Mouse (Mus musculus) E14TG2a.4 (cell line): ENCODE data around the gene Ctbp2.

ENCODE experiments used
- CTCF ChIP-seq: conservative IDR thresholded peaks from 2 replicates; pipeline ENCODE4 v1.5.1; 2014; ENCODE audit warnings: low read length
- NANOG ChIP-seq: IDR thresholded peaks from 2 replicates; pipeline ENCODE4 v1.6.1; 2014; ENCODE audit warnings: borderline replicate concordance, low read length, mixed read lengths
- POU5F1 ChIP-seq: IDR thresholded peaks from 2 replicates; pipeline ENCODE4 v1.6.1; 2014; ENCODE audit warnings: low read length, borderline replicate concordance

DNA sequence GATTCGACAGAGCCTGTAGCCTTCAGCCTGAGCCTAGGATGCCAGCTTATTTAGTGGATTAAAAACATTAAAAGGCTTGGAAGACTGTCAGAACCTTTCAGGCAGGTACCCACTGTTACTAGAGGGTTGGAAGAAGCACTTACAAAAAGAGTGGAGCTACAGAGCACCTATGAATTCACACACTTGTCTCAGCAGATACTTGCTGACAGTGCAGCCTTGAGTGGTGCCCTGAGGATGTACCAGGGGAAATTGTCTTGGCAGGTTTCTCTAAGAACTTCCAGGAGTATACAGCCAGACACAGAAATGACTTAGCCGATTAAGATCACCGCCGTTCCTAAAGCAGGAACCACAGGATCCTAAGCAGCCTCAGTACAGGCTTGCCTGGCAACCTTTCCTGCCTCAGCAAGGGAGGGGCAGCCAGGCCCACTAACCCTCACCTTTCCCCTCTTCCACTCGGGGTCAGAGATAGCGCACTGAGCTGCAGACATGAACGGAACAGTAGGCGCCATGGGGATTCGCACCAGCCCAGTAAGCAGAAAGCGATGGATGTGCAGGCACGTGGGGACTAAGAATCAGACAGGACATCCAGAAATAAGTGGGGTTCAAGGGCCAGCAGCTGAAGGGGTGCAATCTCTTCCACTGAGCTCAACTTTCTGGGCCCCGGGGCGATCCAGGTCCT, 40.1 kb downstream of the Ctbp2 start:
- no peak for TF ChIP-seq CTCF
- TF ChIP-seq NANOG, result no peak
- no peak for TF ChIP-seq POU5F1
